Mouse (Mus musculus): Measurements from ENCODE around the gene Gtf2f2. TPM values are rescaled to one million over a fixed set of nuclear protein-coding genes. Genes with fewer than 3 reads are reported as not detected.
"Not testable (repeated sequence)": the region's sequence is repeated elsewhere in the genome, so short reads cannot be mapped to it uniquely, and the experiment has no call there.

The Gtf2f2 gene
- total RNA-seq, 1 experiment from 2014 or later = 24.3 TPM

DNA sequence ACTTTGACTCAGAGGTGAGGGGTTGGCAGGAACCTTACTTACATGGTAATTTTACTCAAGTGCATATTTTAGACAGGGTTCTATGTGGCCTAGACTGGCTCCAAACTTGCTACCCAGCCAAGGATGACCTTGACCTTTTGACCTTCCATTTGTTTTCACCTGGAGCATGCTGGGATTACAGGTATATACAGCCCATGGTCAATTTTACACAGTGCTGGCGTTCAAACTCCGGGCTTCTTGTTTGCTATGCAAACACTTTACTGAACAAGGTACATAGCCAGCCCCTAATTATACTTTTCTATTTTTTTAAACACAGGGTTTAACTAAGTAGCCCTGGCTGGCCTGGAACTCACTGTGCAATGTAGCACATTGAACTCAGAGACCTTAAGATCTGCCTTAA is 98.0 kb downstream of the Gtf2f2 start:
- DNase-seq = no peak

DNA sequence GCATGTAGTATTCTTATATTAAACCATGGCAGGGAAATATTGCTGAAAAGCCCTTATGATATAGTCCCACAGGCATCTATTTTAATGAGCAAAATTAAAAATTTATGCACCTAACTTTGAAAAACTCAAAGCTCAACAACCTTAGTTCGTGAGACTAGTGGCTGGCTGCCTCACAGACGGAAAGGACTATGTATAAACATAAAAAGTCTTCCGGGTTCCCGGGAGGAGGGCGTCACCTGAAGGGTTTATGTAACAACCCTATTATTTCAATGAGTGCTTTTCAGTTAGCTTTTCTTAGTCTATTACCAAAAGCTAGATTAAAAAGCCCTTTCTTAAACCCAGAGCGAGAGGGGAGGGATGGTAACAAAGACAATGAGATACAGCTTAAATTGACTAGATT is 98.7 kb downstream of the Gtf2f2 start:
- no peak for DNase-seq

DNA sequence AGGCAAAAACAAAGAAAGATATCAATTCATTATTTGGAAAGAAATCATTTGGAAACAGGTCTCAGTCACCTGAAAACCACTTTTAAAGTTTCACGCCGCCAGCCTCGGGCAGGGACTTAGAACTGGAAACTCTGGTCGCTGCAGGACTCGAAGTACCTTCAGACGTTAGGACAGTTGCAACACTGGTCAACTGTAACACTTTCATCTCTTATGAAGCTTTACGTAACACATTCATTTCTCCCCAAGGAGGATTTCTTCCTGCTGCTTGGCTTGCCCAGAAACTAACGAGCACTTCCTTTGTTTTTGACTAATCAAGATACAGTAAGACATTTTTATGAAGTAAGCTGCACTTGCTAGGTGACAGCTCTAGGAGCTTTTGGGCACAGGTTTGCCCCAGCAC is 103.7 kb downstream of the Gtf2f2 start:
- DNase-seq = no peak

DNA sequence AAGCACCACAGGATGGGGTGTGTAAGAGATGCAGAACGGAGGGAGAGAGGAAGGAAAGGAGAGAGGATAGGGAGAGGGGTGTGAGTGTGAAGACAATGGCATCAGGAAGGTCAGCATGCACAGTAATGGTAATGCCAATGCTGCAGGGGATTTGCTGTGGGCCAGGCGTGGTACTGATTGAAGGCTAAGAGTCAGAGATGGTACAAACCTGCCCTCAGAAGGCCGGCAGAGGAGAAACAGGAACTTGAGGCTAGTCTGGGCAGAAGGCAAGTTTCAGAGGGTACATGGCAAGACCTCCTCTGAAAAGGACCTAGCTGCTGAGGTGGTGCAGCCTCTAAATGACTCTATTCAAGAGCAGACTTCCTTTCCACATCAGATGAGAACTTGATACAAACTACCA is 105.7 kb downstream of the Gtf2f2 start:
- no peak for DNase-seq

- DNase-seq = no peak
These were observed 107.5 kb downstream of the Gtf2f2 start for GRCm38 (mm10) chr14:75903131-75903530.

DNA sequence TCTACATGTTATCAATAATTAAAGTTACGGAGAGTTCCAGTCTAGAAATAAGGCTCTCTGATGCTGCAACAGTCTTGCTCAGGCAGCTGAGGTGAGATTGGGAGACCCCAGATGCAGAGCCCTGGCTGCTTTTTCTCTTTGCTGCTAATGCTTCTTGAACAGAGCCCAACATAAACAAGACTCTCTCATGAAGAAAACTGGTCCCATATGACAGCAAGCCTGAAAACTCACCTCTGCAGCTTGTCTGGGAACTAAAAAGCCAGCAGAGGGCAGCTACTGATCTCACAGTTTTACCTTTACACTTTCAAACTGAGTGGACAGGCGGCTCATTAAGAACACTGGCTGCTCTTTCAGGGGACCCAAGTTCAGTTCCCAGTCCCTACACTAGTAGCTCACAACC is 108.7 kb downstream of the Gtf2f2 start:
- no peak for DNase-seq

DNA sequence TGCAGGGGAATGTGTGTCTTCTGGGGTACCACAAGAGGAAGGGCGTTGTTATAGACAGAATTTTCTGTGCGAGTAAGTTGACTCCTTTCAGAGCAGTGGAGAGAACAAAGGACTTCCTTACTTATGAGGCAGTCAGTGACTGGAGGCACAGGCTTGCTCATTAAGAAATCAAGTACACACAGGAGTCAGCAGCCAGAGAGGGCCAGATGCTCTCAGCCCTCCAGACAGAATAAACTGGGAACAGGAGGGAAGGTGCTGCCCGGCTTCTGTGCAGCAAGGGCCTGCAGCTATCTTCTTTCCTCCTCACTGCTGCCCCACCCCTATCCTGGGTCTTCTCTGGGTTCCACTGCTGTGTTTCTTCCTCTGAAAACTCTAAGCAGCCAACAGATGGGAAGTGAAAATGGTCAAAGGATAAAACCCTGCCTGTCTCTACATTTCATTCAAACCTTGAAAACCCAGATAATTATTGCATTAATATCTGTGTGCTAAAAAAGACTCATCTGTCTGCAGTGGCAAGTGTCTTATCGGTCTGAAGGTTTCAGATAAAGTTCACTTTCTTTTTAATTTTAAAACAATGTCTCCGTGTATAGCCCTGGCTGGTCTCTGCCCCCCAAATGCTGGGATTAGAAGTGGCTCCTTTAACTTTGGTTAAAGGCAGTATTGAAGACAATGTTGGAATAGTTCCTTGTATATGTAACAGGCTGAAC is 109.7 kb downstream of the Gtf2f2 start:
- no peak for DNase-seq

DNA sequence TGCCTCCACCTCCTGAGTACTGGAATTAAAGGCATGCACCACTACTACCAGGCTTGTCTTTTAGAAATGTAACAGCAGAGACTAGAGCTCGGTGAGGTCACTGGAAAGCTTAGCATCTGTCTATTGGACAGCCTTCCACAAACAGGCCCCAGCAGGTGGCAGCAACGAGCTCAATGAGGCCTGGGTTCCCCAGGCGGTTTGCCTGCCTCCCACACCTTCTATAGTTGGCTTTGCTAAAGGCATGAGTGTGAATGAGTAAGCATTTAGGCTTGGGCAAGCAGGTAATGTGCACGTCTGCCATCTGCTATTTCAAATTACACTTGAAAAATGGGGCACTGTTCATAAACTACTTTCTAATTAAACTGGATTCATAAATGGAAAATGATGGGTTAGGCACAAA is 111.1 kb downstream of the Gtf2f2 start:
- DNase-seq = peak; percentile 89

GRCm38 (mm10) chr14:75892118-75892517 is 118.5 kb downstream of the Gtf2f2 start:
- no peak for DNase-seq

DNA sequence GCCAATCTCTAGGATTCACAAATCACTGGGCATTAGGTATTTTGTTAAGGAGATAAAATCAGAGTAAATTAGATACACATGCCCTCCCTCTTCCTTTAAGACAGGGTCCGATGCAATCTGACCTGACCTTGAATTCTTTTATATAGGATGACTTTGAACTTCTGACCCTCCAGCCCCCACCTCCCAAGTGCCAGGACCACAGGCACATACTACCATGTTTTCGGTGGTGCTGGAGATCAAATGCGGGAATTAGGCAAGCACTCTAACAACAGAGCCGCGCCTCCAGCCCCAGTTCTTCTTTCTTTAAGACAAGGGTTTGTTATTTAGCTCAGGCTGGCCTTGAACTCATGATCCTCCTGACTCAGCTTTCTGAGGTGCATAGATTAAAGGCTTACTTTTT is 126.8 kb downstream of the Gtf2f2 start:
- no peak for DNase-seq

- no peak for DNase-seq
These were observed 127.3 kb downstream of the Gtf2f2 start for GRCm38 (mm10) chr14:75883330-75883729.

GRCm38 (mm10) chr14:75881856-75882255 is 128.8 kb downstream of the Gtf2f2 start:
- no peak for DNase-seq

DNA sequence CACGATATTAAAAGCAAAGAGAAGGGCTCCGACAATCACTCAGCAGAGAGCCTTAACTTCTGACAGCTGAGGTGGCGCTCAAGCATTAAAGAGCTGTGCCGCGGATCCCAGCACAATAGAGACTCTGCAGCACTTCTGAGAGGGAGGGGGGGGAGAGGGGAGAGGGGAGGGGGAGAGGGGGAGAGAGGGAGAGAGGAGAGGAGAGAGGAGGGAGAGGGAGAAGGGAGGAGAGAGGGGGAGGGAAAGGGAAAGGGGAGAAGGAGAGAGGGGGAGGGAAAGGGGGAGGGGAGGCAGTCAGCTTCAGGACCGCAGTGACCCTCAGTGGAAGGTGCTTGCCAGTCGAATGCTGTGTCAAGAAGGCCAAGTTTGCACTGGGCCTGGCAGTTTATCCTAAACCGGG is 131.7 kb downstream of the Gtf2f2 start:
- no peak for DNase-seq

- DNase-seq = no peak
These were observed 133.4 kb downstream of the Gtf2f2 start for GRCm38 (mm10) chr14:75877297-75877696.

DNA sequence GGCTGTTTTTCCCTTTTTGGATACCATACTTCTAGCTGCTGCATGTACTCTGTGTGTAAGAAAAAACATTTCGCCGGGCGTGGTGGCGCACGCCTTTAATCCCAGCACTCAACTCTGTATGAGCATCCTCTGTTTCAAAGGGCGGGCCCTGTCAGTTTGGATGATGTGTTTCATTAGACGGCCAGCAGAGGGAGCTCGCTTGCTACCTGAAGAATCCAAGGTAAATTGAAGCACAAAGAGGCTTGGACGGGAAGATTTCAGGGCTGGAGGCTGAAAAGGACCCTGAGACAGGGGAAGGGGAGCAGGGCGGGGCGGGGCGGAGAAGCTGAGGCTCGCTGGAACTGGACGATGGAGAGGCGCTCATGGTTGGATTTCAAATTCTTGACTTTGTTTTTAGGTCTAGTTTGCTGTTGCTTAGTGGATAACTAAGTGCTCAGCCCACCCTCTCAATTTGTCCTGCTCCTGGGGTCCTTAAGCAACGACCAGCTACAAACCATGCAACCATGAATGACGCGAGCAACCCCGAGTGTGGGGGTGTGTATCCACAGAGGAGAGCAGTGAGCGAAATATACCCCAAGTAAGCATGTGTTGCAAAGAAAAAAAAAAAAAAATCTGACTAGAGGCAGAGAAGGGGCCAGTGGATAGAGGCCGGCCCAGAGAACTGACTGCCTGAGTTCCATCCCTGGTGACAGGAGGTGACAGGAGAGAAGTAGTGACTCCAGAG is 134.2 kb downstream of the Gtf2f2 start:
- DNase-seq = peak; percentile 78

DNA sequence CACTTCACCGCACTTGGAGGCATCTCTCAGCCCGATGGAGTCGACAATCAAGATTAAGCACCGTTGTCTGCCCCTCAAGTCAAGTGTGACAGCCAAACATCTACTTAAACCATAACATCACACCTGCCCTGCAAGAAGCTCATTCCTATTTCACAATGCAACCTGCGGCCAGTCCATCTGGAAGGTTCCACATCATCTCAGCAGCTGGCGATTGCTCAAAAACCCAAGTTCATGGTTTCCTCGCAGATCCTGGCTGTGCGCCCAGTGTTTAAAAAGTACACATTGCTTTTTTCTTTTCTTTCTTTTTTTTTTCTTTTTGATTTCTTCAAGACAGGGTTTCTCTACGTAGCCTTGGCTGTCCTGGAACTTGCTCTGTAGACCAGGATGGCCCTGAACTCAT is 137.1 kb downstream of the Gtf2f2 start:
- DNase-seq = peak; percentile 47

GRCm38 (mm10) chr14:75871750-75872149 is 138.9 kb downstream of the Gtf2f2 start:
- no peak for DNase-seq

DNA sequence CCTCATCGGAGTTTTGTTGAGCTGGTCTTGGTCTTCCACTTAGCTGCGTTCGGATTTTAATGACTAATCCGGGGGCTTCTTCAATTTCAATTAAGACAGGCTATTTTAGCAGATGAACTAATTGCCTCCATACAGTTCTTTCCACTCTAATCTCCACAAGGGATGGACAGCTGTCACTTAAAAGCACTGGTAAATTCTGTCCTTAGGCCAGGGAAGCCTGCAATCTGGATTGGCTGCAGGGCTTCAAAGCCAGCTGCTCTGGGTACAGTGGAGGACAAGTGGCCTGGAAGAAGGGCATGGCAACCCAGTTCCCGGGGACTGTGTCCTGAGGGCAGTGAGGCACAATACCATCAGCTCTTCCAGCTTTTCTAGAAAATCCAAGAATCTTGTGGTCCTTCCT is 139.6 kb downstream of the Gtf2f2 start:
- no peak for DNase-seq

DNA sequence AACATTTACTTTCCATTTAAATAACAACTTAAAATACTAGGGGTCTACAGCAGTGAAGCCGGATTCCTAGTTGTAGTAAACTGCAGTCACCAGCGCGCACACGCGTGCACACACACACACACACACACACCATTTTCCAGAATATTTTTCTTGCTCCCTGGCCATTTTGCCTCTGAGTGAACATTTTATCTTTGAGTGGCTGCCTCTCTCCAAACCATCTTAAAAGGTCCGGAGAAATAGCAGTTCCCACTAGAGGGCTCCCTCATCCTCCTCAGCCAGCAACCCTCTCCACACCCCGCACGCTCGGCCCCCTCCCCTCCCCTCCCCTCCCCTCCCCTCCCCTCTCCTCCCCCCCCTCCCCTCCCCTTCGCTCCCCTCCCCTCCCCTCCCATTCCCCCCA is 140.0 kb downstream of the Gtf2f2 start:
- peak; percentile 22 for DNase-seq

DNA sequence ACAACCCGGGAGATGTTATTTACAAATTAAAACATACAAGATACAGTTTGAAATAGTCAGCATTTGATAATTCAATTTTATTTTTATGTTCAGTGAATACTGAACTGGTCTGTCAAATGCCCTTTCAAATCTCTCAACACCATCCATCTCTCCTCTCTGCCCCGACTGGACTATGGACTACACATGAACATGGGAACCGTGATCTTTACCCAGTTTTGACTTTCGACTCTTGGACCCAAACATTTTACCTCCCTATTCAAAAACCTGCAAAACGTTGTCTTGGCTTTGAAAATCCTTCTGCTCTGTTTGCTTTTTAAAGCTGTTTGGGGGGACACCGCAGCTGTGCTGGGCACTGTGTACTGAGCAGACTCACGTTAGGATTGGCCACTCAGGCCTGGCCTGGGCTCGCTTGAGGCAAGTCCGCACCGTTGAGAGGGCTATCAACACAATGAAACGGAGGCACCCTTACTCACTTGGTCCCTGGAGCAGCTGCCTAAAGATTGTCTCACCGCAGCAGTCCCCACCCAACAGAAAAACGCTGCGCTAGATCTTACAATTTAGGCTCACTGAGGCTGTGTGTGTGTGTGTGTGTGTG is 140.8 kb downstream of the Gtf2f2 start:
- no peak for DNase-seq

GRCm38 (mm10) chr14:75868028-75868427 is 142.6 kb downstream of the Gtf2f2 start:
- not testable (repeated sequence) for DNase-seq

- no peak for DNase-seq
These were observed 143.8 kb downstream of the Gtf2f2 start for GRCm38 (mm10) chr14:75866706-75867333.

Data from adrenal gland, postnatal 25 days (tissue).